Mouse (Mus musculus): Measurements from ENCODE around the gene Palm3. TPM values are rescaled to one million over a fixed set of nuclear protein-coding genes. Genes with fewer than 3 reads are reported as not detected.

The Palm3 gene
- polyA plus RNA-seq, 2 experiments: 0.19 TPM; not detected in 1

GRCm38 (mm10) chr8:84063861-84064610 is 42.8 kb downstream of the Palm3 start:
- Histone ChIP-seq H3K36me3 (replicated peaks; ENCODE audit: control insufficient read depth, insufficient read depth, low read depth) (no peaks in the 10 kb centered on the region), H3K4me2 (ENCODE audit: low read depth) (no peak overlapping the region), H3K9ac (replicated peaks) (no peak overlapping the region), H3K27ac (no peak overlapping the region), H3K9me3 (ENCODE audit: control insufficient read depth, low read length) (no peaks in the 10 kb centered on the region), H3K4me3 (ENCODE audit: insufficient read depth in 1 of 2, low read depth in 2 of 2, low read length in 2 of 2) (no peak overlapping the region), H3K27me3 (ENCODE audit: control insufficient read depth, insufficient read depth, low read length) (no peaks in the 10 kb centered on the region), H3K4me1 (replicated peaks; ENCODE audit: control insufficient read depth in 2 of 2, insufficient read depth in 2 of 2, low read length in 1 of 2) (peaks cover 0 to 25% of the 10 kb centered on the region in 2 experiments)
- DNase-seq (ENCODE audit: low read depth in 3 of 3, low spot score in 3 of 3) (no peak), ATAC-seq (ENCODE audit: insufficient read depth) (no peak)
- TF ChIP-seq EP300 (IDR thresholded peaks at IDR 0.05; ENCODE audit: low read depth) (no peak), CTCF (IDR thresholded peaks at IDR 0.05; ENCODE audit: low read depth) (no peak)
- 26% methylated on average over 8 of the region's 8 CpGs for WGBS (ENCODE audit: insufficient replicate concordance)

- no peak for TF ChIP-seq CTCF (IDR thresholded peaks at IDR 0.05; ENCODE audit: low read depth)
- no peak for TF ChIP-seq EP300 (IDR thresholded peaks at IDR 0.05; ENCODE audit: low read depth)
- no peaks in the 10 kb centered on the region for H3K9me3 ChIP-seq (ENCODE audit: control insufficient read depth, low read length)
- H3K27ac ChIP-seq: peak within 1 kb of the TSS; percentile 97
- no peaks in the 10 kb centered on the region for H3K36me3 ChIP-seq (replicated peaks; ENCODE audit: control insufficient read depth, insufficient read depth, low read depth)
- H3K4me2 ChIP-seq (ENCODE audit: low read depth): peak within 1 kb of the TSS; percentile 95
- WGBS (ENCODE audit: insufficient replicate concordance): 79% methylated on average over 1 of the region's 1 CpGs
- no peak for DNase-seq (ENCODE audit: low read depth in 3 of 3, low spot score in 3 of 3)
- ATAC-seq (ENCODE audit: insufficient read depth): no peak
- H3K9ac ChIP-seq (replicated peaks): peak within 1 kb of the TSS; percentile 85
- no peaks in the 10 kb centered on the region for H3K27me3 ChIP-seq (ENCODE audit: control insufficient read depth, insufficient read depth, low read length)
- H3K4me3 ChIP-seq (ENCODE audit: insufficient read depth in 1 of 2, low read depth in 2 of 2, low read length in 2 of 2): peak within 1 kb of the TSS; percentile 76 to 91
- peaks cover 0 to 29% of the 10 kb centered on the region in 2 experiments for H3K4me1 ChIP-seq (replicated peaks; ENCODE audit: control insufficient read depth in 2 of 2, insufficient read depth in 2 of 2, low read length in 1 of 2)
Measured at GRCm38 (mm10) chr8:84065037-84065436, 43.8 kb downstream of the Palm3 start, which contains the start of gene Gm10643. Gene Gm10643 (minus strand): TSS chr8:84065137.

- no peak for ATAC-seq (ENCODE audit: insufficient read depth)
- peak overlapping the region; percentile 95 for H3K4me2 ChIP-seq (ENCODE audit: low read depth)
- no peaks in the 10 kb centered on the region for H3K9me3 ChIP-seq (ENCODE audit: control insufficient read depth, low read length)
- no peak for TF ChIP-seq CTCF (IDR thresholded peaks at IDR 0.05; ENCODE audit: low read depth)
- no peak for TF ChIP-seq EP300 (IDR thresholded peaks at IDR 0.05; ENCODE audit: low read depth)
- H3K27ac ChIP-seq: peak overlapping the region; percentile 97
- H3K9ac ChIP-seq (replicated peaks): peak overlapping the region; percentile 85
- H3K4me3 ChIP-seq (ENCODE audit: insufficient read depth in 1 of 2, low read depth in 2 of 2, low read length in 2 of 2): peak overlapping the region; percentile 76 to 91
- H3K27me3 ChIP-seq (ENCODE audit: control insufficient read depth, insufficient read depth, low read length): no peaks in the 10 kb centered on the region
- H3K4me1 ChIP-seq (replicated peaks; ENCODE audit: control insufficient read depth in 2 of 2, insufficient read depth in 2 of 2, low read length in 1 of 2): peaks cover 0 to 24% of the 10 kb centered on the region in 2 experiments
- 23% methylated on average over 5 of the region's 5 CpGs for WGBS (ENCODE audit: insufficient replicate concordance)
- DNase-seq (ENCODE audit: low read depth in 3 of 3, low spot score in 3 of 3): no peak
- no peaks in the 10 kb centered on the region for H3K36me3 ChIP-seq (replicated peaks; ENCODE audit: control insufficient read depth, insufficient read depth, low read depth)
Measured at GRCm38 (mm10) chr8:84065457-84066072, 44.3 kb downstream of the Palm3 start.

- peak within 1 kb of the TSS; percentile 95 for H3K4me2 ChIP-seq (ENCODE audit: low read depth)
- peak within 1 kb of the TSS; percentile 93 for H3K9ac ChIP-seq (replicated peaks)
- ATAC-seq (ENCODE audit: insufficient read depth) (peak; percentile 95), DNase-seq (ENCODE audit: low read depth in 3 of 3, low spot score in 3 of 3) (peak; percentile 99)
- WGBS (ENCODE audit: insufficient replicate concordance): under 1% methylated on average over 51 of the region's 51 CpGs
- H3K9me3 ChIP-seq (ENCODE audit: control insufficient read depth, low read length): no peaks in the 10 kb centered on the region
- peak within 1 kb of the TSS; percentile 76 to 91 for H3K4me3 ChIP-seq (ENCODE audit: insufficient read depth in 1 of 2, low read depth in 2 of 2, low read length in 2 of 2)
- H3K27me3 ChIP-seq (ENCODE audit: control insufficient read depth, insufficient read depth, low read length): no peaks in the 10 kb centered on the region
- peak within 1 kb of the TSS; percentile 97 for H3K27ac ChIP-seq
- H3K36me3 ChIP-seq (replicated peaks; ENCODE audit: control insufficient read depth, insufficient read depth, low read depth): no peaks in the 10 kb centered on the region
- H3K4me1 ChIP-seq (replicated peaks; ENCODE audit: control insufficient read depth in 2 of 2, insufficient read depth in 2 of 2, low read length in 1 of 2): peaks cover 0 to 22% of the 10 kb centered on the region in 2 experiments
- TF ChIP-seq EP300 (IDR thresholded peaks at IDR 0.05; ENCODE audit: low read depth) (peak; percentile 30; the same call in 1 of the 2 replicates), CTCF (IDR thresholded peaks at IDR 0.05; ENCODE audit: low read depth) (peak; percentile 24; the same call in 1 of the 2 replicates)
Measured at GRCm38 (mm10) chr8:84066291-84066930, 45.1 kb downstream of the Palm3 start, which contains the start of gene Rfx1. Gene Rfx1 (plus strand): TSS chr8:84066834.

Data from liver, embryonic 14.5 days (tissue).